Mouse (Mus musculus): Measurements from ENCODE around the gene Ppm1n.

The Ppm1n gene

GRCm38 (mm10) chr7:19306819-19307738 is 27.2 kb upstream of the Ppm1n start:
- no peak for DNase-seq

- no peak for DNase-seq
Measured at GRCm38 (mm10) chr7:19305796-19306765, 26.2 kb upstream of the Ppm1n start.

DNA sequence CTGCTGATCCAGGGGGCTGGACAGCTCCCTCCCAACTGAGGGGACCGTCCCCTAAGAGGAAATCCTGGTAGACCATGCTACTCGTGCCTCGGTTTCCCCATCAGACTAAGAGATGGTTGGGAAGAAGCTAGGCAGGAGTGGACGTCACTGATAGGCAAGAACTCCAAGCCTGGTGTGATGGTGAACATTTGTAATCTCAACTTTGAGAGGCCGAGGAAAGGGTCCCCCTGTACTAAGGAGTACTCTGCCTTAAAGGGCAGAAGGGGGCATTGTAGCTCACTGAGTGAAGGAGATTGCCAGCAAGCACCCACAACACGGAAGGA is 25.5 kb upstream of the Ppm1n start:
- no peak for DNase-seq

DNA sequence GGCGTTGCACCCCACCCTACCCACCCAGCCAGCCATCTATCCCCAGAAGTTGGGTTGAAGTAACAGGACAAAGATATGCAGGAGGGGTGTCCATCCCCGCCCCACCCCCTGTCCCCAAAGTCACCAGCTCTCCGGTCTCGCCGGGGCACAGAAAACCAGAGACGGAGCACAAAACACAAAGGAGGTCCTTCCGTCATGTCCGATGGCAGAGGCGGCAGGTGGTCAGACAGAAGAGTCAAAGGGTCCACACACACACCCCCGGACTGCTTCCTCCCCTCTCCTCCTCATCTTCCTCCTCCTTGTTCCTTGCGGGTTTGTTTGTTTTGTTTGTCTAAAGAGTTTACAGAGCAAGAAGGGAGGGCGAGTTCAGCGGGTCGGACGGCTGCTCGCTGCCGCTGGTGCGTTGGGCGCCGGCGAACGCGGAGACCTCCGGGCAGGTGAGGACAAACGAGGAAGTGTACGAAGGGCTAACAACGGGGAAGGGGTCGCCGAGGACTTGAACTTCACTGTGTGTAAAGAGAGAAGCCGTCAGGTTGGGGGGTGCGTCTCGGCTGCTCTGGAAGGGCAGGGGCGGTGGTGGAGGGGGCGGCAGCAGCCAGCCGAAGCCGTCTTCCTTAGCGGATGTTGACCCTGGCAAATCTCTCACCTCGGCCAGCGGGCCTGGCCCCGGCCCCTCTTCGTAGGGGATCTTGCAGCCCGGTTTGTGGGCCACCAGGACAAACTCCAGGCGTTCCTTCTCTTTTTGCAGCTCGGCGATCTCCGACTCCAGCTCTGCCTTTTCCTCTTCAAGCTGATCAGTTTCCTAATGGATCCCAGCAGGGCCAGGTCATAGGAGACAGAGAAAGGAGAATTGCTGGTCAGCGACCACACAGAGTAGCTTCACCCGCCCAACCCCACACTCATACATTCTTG is 24.9 kb upstream of the Ppm1n start:
- no peak for DNase-seq

- DNase-seq, result no peak
Measured at GRCm38 (mm10) chr7:19303770-19304169, 23.9 kb upstream of the Ppm1n start.

GRCm38 (mm10) chr7:19303046-19303305 is 23.1 kb upstream of the Ppm1n start:
- no peak for DNase-seq

DNA sequence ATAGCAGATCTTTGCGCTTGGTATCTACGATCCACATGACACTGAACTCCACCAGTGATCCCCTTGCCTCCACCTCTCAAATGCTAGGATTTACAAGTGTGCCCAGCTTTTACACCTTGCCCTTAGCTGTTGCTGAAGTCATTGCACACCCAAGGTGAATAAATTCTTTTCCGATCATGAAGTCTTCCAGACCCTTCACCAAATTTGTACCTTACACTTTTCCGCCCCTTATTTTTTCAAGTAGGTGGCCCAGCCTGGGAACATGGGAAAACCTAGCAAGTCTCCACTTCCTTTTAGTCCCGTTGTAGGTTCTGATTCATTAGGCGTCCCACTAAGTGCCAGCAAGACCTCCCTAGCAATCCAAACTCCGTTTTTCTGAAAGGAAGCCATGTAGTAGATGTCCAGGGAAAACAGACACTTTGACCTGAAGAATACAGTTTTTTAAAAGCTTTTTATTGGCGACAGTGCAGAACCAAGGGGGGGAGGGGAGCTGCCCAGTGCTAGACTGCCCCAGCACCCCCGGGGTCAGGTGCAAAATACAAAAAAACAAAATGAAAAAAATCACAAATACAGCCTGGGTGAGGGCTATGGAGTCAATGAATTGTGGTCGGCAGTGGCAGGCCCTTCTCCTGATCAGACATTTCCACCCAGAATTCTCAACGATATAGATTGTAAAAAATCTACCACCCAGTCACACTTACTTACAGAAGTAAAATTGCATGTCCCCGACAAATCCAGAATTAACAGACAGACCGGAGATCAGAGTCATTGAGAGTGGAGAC is 22.6 kb upstream of the Ppm1n start:
- no peak for DNase-seq

DNA sequence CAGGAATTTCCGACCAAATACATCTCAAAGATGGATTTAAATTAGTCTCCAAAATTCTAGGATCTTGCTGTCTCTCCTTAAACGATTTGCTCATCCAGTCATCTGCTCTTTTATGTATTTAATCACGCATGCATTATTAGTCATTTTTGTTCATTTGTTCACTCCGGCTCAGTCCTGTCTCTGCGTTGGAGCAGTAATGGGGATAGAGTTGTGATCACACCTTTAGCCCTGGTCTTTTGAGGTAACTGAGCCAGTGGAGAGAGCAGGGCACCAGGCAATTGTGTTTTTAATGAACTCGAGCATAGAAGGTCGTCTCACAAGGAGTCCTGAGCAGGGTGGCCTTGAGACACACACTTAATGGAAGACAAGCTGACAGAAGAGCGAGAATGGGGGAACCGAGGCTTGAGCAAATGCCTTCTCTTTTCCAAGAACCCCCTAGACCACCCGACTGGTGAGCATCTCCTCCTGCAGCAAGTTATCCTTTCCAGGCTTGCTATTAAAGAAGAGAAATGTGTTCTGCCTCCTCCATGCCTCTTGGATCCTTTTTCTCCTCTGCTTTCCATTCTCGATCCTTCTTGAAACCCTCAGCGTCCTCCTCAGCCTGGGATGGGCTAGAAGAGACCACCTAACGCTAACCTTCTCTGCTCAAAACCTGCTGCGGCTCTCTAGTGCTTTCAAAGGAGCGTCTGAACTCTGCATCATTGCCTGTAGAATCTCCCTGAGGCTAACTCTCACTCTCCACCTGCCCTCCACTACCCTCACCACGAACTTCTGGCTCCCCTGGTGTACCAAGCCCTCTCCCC is 21.8 kb upstream of the Ppm1n start:
- no peak for DNase-seq

DNA sequence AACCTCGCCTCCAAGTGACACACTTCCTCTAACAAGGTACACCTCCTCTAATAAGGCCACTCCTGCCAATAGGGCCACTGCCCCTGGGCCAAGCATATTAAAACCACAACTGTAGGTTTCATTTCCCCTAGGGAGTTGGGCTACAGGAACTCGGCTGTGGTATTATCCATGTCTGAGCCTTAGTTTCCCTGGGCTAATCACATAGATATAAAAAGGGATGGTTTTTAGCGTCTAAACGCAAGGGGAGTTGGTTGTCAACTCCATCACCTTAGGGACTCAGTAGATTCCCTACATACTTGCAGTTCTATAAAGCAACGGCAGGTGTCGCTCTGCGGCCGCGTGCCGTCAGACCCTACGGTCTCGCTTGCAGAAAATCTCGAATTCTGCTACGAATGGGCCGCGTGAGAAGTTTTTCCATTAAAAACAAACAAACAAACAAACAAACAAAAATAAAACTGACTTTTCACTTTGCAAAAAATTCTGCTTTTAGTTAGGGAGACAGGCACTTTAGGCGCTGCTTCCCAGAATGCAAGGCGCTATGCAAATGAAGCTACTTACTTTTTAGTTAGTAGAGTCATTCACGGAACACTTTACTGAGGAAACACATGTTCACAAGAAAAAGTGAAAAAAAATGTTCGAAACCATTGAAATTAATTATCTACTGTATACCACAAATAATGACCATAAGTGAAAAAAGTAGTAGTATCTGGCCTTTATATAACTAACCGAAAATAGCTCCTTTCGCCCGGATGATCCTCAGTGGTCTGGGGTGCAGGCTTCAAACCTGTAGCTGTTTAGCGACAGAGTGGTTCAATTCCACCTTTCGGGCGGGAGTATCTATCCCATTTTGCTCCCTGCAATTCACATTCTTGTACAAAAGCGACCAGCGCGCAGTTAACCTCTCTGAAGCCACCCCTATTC is 20.9 kb upstream of the Ppm1n start:
- peak; percentile 81 for DNase-seq

DNA sequence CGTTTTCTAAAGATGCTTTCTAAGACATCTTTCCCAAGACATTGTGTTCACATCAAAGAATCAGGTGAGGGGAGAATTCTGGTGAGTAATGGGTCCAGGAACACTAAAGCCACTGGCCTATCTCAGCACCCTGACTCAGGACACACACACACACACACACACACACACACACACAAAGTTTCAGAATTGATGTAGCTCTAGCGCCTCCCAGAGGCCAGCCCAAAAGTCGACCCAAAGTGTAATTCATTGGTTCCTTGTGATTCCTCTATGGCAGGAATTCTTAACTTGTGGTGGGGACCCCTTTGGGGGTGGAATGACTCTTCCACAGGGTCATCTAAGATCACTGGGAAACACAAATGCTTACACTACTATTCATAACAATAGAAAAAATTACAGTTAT is 19.3 kb upstream of the Ppm1n start:
- no peak for DNase-seq

DNA sequence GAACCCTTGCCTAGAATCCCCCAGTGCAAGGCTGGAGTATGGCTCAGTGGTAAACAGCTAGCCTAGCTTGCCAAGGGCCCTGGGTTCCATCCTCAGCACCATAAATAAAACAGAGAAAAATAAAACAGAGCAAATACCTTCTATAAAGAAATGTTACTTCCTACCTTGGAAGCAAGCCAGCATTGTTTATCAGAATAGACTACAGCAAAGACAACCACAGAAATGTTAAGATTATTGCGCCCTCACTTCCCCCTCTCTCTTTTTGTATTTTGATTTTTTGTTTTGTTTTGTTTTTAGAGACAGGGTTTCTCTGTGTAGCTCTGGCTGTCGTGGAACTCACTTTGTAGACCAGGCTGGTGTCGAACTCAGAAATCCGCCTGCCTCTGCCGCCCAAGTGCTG is 17.9 kb upstream of the Ppm1n start:
- no peak for DNase-seq

GRCm38 (mm10) chr7:19297034-19297433 is 17.2 kb upstream of the Ppm1n start:
- no peak for DNase-seq

DNA sequence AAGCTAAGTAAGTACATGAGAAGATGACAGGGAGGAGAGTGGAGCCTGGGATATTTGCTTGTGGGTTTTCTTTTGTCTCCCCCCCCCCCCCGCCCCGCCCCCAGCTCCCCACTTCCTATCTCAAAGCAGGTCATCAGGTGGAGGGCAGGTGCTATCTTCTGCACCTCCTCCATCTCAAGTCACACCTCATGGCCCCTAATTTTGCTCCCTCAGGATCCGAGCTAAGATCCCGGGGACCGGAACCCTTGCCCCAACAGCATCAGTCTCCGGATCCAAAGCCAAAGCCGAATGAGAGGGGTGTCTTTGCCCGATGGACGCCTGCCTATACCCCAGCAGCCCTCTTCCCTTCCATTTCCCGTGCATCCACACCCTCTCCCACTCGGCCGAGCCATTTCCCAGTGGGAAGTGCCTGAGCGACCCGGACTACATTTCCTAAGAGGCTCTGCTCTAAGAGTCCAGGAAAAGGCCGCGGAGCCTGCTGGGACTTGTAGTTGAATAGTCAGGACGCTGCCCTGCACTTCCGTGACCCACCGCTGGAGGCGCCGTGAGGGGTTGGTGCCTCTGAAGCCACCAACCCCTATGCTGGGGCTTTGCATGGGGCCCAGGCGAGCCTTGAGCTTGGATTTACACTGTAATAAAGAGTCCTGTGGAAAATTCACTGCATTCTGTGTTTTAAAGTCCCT is 15.8 kb upstream of the Ppm1n start:
- DNase-seq, result peak; percentile 96

GRCm38 (mm10) chr7:19290969-19291596 is 11.2 kb upstream of the Ppm1n start:
- DNase-seq, result no peak

DNA sequence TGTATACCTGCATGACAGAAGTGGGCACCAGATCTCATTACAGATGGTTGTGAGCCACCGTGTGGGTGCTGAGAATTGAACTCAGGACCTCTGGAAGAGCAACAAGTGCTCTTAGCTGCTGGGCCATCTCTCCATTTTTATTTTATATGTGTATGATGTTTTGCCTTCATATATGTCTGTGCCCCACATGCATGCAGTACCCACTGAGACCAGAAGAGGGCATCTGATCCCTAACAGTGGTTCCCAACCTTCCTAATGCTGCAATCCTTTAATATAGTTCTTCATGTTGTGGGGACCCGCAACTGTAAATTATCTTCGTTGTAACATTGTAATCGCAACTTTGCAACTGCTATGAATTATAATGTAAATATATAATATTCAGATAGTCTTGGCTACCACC is 4.9 kb upstream of the Ppm1n start:
- DNase-seq, result no peak

- DNase-seq, result no peak
Measured at GRCm38 (mm10) chr7:19283406-19283804, 3.5 kb upstream of the Ppm1n start.

DNA sequence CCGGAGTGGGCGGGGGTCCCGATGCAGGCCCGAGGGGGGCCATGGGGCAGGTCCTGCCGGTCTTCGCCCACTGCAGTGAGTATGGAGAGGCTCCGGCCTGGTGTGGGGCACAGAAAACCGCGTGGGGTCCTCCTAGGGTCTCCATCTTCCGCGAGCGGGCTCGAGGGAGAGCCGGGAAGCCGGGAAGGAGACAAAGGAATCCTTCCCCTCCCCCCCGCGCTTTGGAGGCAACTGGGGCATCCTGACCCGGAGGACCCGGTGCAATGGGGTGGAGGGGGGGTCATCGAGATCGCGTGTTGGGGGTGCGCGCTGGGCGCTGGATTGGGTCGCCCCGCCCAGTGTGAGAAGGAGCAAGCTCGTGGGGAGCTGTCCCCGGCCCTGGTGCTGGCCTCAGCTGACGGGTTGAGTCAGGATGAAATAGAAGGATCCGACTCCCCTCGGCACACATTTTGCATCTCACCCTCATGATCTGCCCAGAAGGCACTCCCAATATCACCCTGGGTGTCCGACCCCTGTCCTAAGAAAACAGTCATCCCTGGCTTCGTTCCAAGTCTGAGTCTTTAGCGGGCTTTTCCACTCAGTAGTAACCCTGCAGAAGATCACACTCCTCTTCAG is 3.0 kb upstream of the Ppm1n start:
- DNase-seq, result no peak

DNA sequence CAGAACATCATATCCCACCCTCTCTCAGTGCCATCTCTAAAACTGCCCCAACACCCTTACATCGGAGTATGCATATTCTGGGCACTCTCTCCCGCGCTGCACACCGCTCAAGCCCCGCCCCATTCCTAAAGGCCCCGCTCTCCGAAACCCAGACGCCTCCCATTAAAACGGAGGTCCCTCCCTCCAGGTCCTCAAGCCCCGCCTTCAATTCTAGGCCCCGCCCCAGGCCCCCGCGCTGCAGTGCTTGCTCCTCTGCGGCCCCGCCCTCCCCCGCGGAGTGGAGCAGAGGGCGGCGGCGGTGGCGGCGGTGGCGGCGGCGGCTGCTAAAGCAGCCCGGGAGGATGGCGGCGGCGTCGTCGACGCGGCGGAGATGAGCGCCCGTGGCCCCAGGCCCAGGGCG is 2.5 kb upstream of the Ppm1n start, which contains the start of gene Rtn2:
TSS of gene Rtn2 (plus strand) at position 240 of the 400 bp plus-strand sequence.
- peak; percentile 84 for DNase-seq

Measured in layer of hippocampus, adult 9-11 months (tissue).